In the genomic region with DNA sequence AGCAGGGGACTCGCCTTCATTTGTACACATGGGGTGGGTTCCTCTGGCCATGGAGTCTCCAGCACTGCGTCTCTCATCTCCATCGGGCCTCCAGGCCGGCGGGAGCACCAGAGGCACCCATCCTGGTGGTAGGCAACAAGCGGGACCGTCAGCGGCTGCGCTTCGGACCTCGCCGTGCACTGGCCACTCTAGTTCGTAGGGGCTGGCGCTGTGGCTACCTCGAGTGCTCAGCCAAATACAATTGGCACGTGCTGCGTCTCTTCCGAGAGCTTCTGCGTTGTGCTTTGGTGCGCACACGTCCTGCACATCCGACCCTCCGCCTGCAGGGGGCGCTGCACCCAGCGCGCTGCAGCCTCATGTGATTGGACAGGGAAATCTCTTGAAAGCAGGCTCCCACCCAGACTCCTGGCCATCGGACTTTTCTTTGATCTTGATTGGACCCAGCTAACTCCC, we compare ENCODE assay signal across 9 mouse cellular contexts. TPM values are rescaled to one million over a fixed set of nuclear protein-coding genes. Genes with fewer than 3 reads are reported as not detected.
A peak's percentile ranks its signal among the peaks of the same experiment; 100 is the strongest.
DNase-seq lines count a peak whose midpoint lies in the region; ATAC-seq and TF ChIP-seq lines count a peak whose summit lies in the region.
"Had no signal": no experiment of that assay in that cellular context is flagged by ENCODE, and none has a peak within 500 bp of the region (broad histone marks: within the 10 kb centered on the region; RNA-seq: fewer than 3 reads in every experiment).

No protein-coding gene starts in this region.

- H3K9me3 ChIP-seq in hindbrain, embryonic 13.5 days = no peaks in the 10 kb centered on the region
- no peaks in the 10 kb centered on the region for H3K9me3 ChIP-seq in hindbrain, embryonic 12.5 days (replicated peaks)
- H3K9me3 ChIP-seq in limb, embryonic 12.5 days = no peaks in the 10 kb centered on the region

- peaks cover 99% of the 10 kb centered on the region for H3K27me3 ChIP-seq in hindbrain, embryonic 13.5 days
- H3K27me3 ChIP-seq in hindbrain, embryonic 12.5 days = peaks cover 98% of the 10 kb centered on the region
- H3K27me3 ChIP-seq in limb, embryonic 12.5 days = peaks cover 100% of the 10 kb centered on the region

- H3K36me3 ChIP-seq in hindbrain, embryonic 13.5 days = peaks cover 7% of the 10 kb centered on the region
- H3K36me3 ChIP-seq in hindbrain, embryonic 12.5 days = no peaks in the 10 kb centered on the region
- H3K36me3 ChIP-seq in limb, embryonic 12.5 days = peaks cover 5% of the 10 kb centered on the region; the same call in 1 of the 2 replicates

- WGBS in hindbrain, embryonic 13.5 days = 10% methylated on average over 27 of the region's 27 CpGs
- 10% methylated on average over 27 of the region's 27 CpGs for WGBS in hindbrain, embryonic 12.5 days
- 13% methylated on average over 27 of the region's 27 CpGs for WGBS in limb, embryonic 12.5 days
- 15% methylated on average over 27 of the region's 27 CpGs for WGBS in olfactory bulb, adult 2 months

- peaks cover 71% of the 10 kb centered on the region for H3K4me1 ChIP-seq in hindbrain, embryonic 13.5 days (replicated peaks)
- peaks cover 75% of the 10 kb centered on the region for H3K4me1 ChIP-seq in hindbrain, embryonic 12.5 days
- peaks cover 81% of the 10 kb centered on the region for H3K4me1 ChIP-seq in limb, embryonic 12.5 days (replicated peaks)
- H3K4me1 ChIP-seq in olfactory bulb, adult 2 months (ENCODE audit: control insufficient read depth, insufficient read depth, low read length) = peaks cover 78% of the 10 kb centered on the region

- H3K27ac ChIP-seq in hindbrain, embryonic 13.5 days = no peak overlapping the region
- no peak overlapping the region for H3K27ac ChIP-seq in hindbrain, embryonic 12.5 days
- H3K27ac ChIP-seq in limb, embryonic 12.5 days = no peak overlapping the region
- H3K27ac ChIP-seq in olfactory bulb, adult 2 months (ENCODE audit: insufficient read depth, low read depth, low read length) = no peak overlapping the region
- H3K27ac ChIP-seq: macrophage had no signal

- H3K4me2 ChIP-seq in hindbrain, embryonic 13.5 days = no peak overlapping the region
- H3K4me2 ChIP-seq in hindbrain, embryonic 12.5 days (replicated peaks) = no peak overlapping the region
- H3K4me2 ChIP-seq in limb, embryonic 12.5 days = peak overlapping the region; percentile 91; the same call in 1 of the 2 replicates

- no peak for TF ChIP-seq POLR2A in olfactory bulb, adult 2 months (IDR thresholded peaks at IDR 0.05; ENCODE audit: insufficient read depth, low read depth, low read length)

- TF ChIP-seq CTCF in olfactory bulb, adult 2 months (IDR thresholded peaks at IDR 0.05; ENCODE audit: insufficient read depth, low read depth, low read length) = peak; percentile 95

- peak; percentile 66 for DNase-seq in CD4-positive helper T cell, adult 2 months (ENCODE audit: low read depth, low spot score)
- DNase-seq in adrenal gland, postnatal 14 days = peak; percentile 73
- peak; percentile 20 for DNase-seq in heart, adult 8-10 months (ENCODE audit: low spot score)
- DNase-seq in urinary bladder, postnatal 36 days (ENCODE audit: low spot score in 2 of 2) = no peak

- no peak overlapping the region for H3K9ac ChIP-seq in hindbrain, embryonic 13.5 days
- H3K9ac ChIP-seq in hindbrain, embryonic 12.5 days = no peak overlapping the region
- H3K9ac ChIP-seq in limb, embryonic 12.5 days (replicated peaks) = no peak overlapping the region

- 0 out of 2 replicates have a peak overlapping the region, but pooled peaks have one; percentile 8 for H3K4me3 ChIP-seq in hindbrain, embryonic 13.5 days
- no peak overlapping the region for H3K4me3 ChIP-seq in hindbrain, embryonic 12.5 days
- peak overlapping the region; percentile 51 for H3K4me3 ChIP-seq in limb, embryonic 12.5 days (replicated peaks)
- H3K4me3 ChIP-seq in olfactory bulb, adult 2 months (ENCODE audit: insufficient read depth, low read depth, low read length) = no peak overlapping the region

- no peak for ATAC-seq in hindbrain, embryonic 13.5 days (ENCODE audit: low FRiP score)
- no peak for ATAC-seq in hindbrain, embryonic 12.5 days (ENCODE audit: low FRiP score)
- no peak for ATAC-seq in limb, embryonic 12.5 days (ENCODE audit: insufficient number of reproducible peaks, insufficient read depth, low FRiP score, low TSS enrichment, low read depth)

RNA-seq across cellular contexts. Expression of gene Rasl10a, which starts 1.8 kb away (rescaled TPM):
- polyA plus RNA-seq in hindbrain, embryonic 13.5 days (2015; fragmentation: Nextera tagmentation; extraction: Ambion mirVana) = 0.84 and 1.2 TPM in 2 replicates
- 0.96 and 1.6 TPM in 2 replicates for polyA plus RNA-seq in hindbrain, embryonic 12.5 days (2016; fragmentation: Nextera tagmentation; extraction: Ambion mirVana)
- 0.30 and 0.34 TPM in 2 replicates for total RNA-seq in adrenal gland, postnatal 14 days (2021)
- total RNA-seq in heart, adult 8-10 months (2022) = 1 to 10 TPM; 3.3 to 7.8 (median 5.8) TPM
- polyA plus RNA-seq in limb, embryonic 12.5 days (2016; fragmentation: Nextera tagmentation; extraction: Ambion mirVana) = 2.8 and 3.2 TPM in 2 replicates
- polyA plus RNA-seq in olfactory bulb, adult 2 months (2012; ENCODE audit: insufficient read depth, insufficient read length, low replicate concordance, missing spikeins) = not detected in 2 replicates
- polyA plus RNA-seq: macrophage had no signal

RNA-seq across cellular contexts. Expression of gene Gas2l1, which starts 5.4 kb away (rescaled TPM):
- polyA plus RNA-seq in hindbrain, embryonic 13.5 days (2015; fragmentation: Nextera tagmentation; extraction: Ambion mirVana) = 19.1 and 20.2 TPM in 2 replicates
- polyA plus RNA-seq in hindbrain, embryonic 12.5 days (2016; fragmentation: Nextera tagmentation; extraction: Ambion mirVana) = 39.4 and 41.0 TPM in 2 replicates
- total RNA-seq in adrenal gland, postnatal 14 days (2021) = 34.5 and 35.0 TPM in 2 replicates
- total RNA-seq in heart, adult 8-10 months (2022) = 10 to 100 TPM; 13.8 to 18.1 (median 15.6) TPM
- 40.5 and 44.9 TPM in 2 replicates for polyA plus RNA-seq in limb, embryonic 12.5 days (2016; fragmentation: Nextera tagmentation; extraction: Ambion mirVana)
- polyA plus RNA-seq in olfactory bulb, adult 2 months (2012; ENCODE audit: insufficient read depth, insufficient read length, low replicate concordance, missing spikeins) = not detected in 2 replicates

RNA-seq across cellular contexts. Expression of gene Rhbdd3, which starts 39.0 kb away (rescaled TPM):
- polyA plus RNA-seq in hindbrain, embryonic 13.5 days (2015; fragmentation: Nextera tagmentation; extraction: Ambion mirVana) = 30.9 and 35.6 TPM in 2 replicates
- 27.0 and 28.9 TPM in 2 replicates for polyA plus RNA-seq in hindbrain, embryonic 12.5 days (2016; fragmentation: Nextera tagmentation; extraction: Ambion mirVana)
- 18.3 and 19.0 TPM in 2 replicates for total RNA-seq in adrenal gland, postnatal 14 days (2021)
- 10 to 100 TPM; 26.7 to 27.7 (median 27.3) TPM for total RNA-seq in heart, adult 8-10 months (2022)
- 23.2 and 24.8 TPM in 2 replicates for polyA plus RNA-seq in limb, embryonic 12.5 days (2016; fragmentation: Nextera tagmentation; extraction: Ambion mirVana)
- polyA plus RNA-seq in olfactory bulb, adult 2 months (2012; ENCODE audit: insufficient read depth, insufficient read length, low replicate concordance, missing spikeins) = not detected in 2 replicates

RNA-seq across cellular contexts. Expression of gene Ewsr1, which starts 39.3 kb away (rescaled TPM):
- 670 and 686 TPM in 2 replicates for polyA plus RNA-seq in hindbrain, embryonic 13.5 days (2015; fragmentation: Nextera tagmentation; extraction: Ambion mirVana)
- polyA plus RNA-seq in hindbrain, embryonic 12.5 days (2016; fragmentation: Nextera tagmentation; extraction: Ambion mirVana) = 823 and 828 TPM in 2 replicates
- 297 and 324 TPM in 2 replicates for total RNA-seq in adrenal gland, postnatal 14 days (2021)
- 100 to 1,000 TPM in 1 of 4 experiments, 10 to 100 TPM in 3; 74.3 to 111 (median 95.2) TPM for total RNA-seq in heart, adult 8-10 months (2022)
- 1,006 and 1,007 TPM in 2 replicates for polyA plus RNA-seq in limb, embryonic 12.5 days (2016; fragmentation: Nextera tagmentation; extraction: Ambion mirVana)
- polyA plus RNA-seq in olfactory bulb, adult 2 months (2012; ENCODE audit: insufficient read depth, insufficient read length, low replicate concordance, missing spikeins) = 1,053 and 1,293 TPM in 2 replicates

Comparison
In these comparisons a context has a peak if more than half of its experiments do, and no peak if none do; other contexts are left out.
1. H3K4me3 ChIP-seq: peak in hindbrain, embryonic 13.5 days (single experiment) and limb, embryonic 12.5 days (single experiment); none in hindbrain, embryonic 12.5 days (single experiment) and olfactory bulb, adult 2 months (single experiment).
2. DNase-seq: peak in CD4-positive helper T cell, adult 2 months (single experiment), adrenal gland, postnatal 14 days (single experiment) and heart, adult 8-10 months (single experiment); none in urinary bladder, postnatal 36 days (0 of 2).